Mouse (Mus musculus): ENCODE measurements at regions not wholly inside any gene's neighbourhood (a gene's known extent, or its start where the extent isn't known, plus 50 kb on each side); places are given as distances from the start of the nearest gene placed in this dataset.

GRCm38 (mm10) chr9:92097806-92098205, 94.9 kb upstream of the Plscr5 start:
- DNase-seq (ENCODE audit: low read depth) = no peak

- DNase-seq (ENCODE audit: low read depth) = peak; percentile 16
Measured at GRCm38 (mm10) chr9:92129504-92129903, 63.2 kb upstream of the Plscr5 start.

DNA sequence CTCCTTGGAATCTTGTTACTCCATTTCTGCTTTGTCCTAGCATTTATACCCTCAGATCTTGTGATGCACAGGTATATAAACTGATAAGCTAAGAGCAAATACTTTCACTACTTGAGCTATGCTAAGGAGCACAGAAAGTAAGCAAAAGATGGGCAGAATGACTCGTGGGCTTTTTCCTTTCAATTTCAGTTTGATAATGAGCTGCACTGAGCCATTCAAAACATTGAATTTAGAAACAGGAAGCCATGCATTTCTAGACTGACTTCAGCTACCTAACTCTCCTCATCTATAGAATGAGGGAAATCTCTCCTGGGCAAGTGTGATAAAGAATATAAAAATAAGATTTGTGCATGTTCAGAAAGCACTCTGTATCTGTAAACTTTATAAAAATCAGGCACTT, 62.3 kb upstream of the Plscr5 start:
- DNase-seq (ENCODE audit: low read depth) = no peak

- no peak for DNase-seq (ENCODE audit: low read depth)
Measured at GRCm38 (mm10) chr9:92132440-92132839, 60.3 kb upstream of the Plscr5 start.

DNA sequence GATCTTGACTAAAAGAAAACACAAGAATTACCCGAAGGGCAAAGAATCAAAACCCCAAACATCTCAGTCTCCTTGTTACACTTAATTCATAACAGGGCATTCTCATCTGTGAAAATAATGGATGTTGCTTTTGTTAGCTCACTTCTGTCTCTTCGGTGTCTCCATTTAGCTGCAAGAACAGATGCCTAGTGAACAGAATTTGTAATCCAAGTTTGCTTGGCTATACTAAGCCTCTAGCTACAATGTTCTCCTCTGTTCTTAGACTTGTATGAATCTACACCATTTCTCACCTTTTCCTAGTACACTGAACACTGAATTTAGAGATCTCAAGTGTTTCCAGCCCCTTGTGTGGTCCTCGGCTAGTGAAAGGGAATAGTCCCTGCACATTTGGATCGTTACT, 50.8 kb upstream of the Plscr5 start:
- no peak for DNase-seq (ENCODE audit: low read depth)
